Mouse (Mus musculus): ENCODE results near the gene Mrps21. TPM values are rescaled to one million over a fixed set of nuclear protein-coding genes. Genes with fewer than 3 reads are reported as not detected.
A peak's percentile ranks its signal among the peaks of the same experiment; 100 is the strongest.

The Mrps21 gene
- polyA plus RNA-seq, 1 experiment, result 250 TPM

DNA sequence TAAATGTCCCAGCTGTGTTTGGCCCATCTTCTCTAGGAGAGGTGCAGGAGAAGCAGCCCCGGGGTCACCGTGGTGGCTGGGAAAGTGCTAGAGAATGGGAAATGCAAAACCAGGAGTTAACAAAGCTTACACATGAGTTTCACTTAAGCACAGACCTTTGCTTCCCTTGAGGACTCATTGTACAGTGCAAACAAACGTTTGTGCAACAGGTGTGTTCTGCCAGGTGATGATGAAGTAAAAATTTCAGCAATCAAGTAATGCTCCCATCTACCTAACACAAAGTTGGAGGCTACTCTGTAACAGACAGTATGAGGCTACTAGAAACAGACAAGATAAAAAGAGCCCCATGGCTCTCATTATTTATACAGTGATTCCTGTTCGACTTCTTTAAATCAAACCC, 7.7 kb upstream of the Mrps21 start:
- Histone ChIP-seq H3K4me3 (ENCODE audit: insufficient read depth, low read length) (no peak overlapping the region), H3K4me1 (ENCODE audit: control insufficient read depth, insufficient read depth, low read length) (peaks cover 1% of the 10 kb centered on the region; the same call in 1 of the 2 replicates), H3K27ac (ENCODE audit: insufficient read depth, low read length) (no peak overlapping the region)
- TF ChIP-seq POLR2A (IDR thresholded peaks at IDR 0.05; ENCODE audit: extremely low read depth, insufficient read depth, low read length) (no peak), CTCF (IDR thresholded peaks at IDR 0.05; ENCODE audit: extremely low read depth, insufficient read depth, low read length) (no peak)

GRCm38 (mm10) chr3:95872048-95872447, 729 bp upstream of the Mrps21 start:
- Histone ChIP-seq H3K4me1 (ENCODE audit: control insufficient read depth, insufficient read depth, low read length) (no peaks in the 10 kb centered on the region; the same call in 1 of the 2 replicates), H3K4me3 (ENCODE audit: insufficient read depth, low read length) (peak overlapping the region; percentile 41), H3K27ac (ENCODE audit: insufficient read depth, low read length) (no peak overlapping the region)
- TF ChIP-seq POLR2A (IDR thresholded peaks at IDR 0.05; ENCODE audit: extremely low read depth, insufficient read depth, low read length), result no peak
- TF ChIP-seq CTCF (IDR thresholded peaks at IDR 0.05; ENCODE audit: extremely low read depth, insufficient read depth, low read length), result no peak

- Histone ChIP-seq H3K27ac (ENCODE audit: insufficient read depth, low read length) (no peak overlapping the region), H3K4me3 (ENCODE audit: insufficient read depth, low read length) (peak overlapping the region; percentile 41), H3K4me1 (ENCODE audit: control insufficient read depth, insufficient read depth, low read length) (no peaks in the 10 kb centered on the region; the same call in 1 of the 2 replicates)
- TF ChIP-seq POLR2A (IDR thresholded peaks at IDR 0.05; ENCODE audit: extremely low read depth, insufficient read depth, low read length) (no peak), CTCF (IDR thresholded peaks at IDR 0.05; ENCODE audit: extremely low read depth, insufficient read depth, low read length) (no peak)
Observed at GRCm38 (mm10) chr3:95870976-95871375, 343 bp downstream of the Mrps21 start.

- TF ChIP-seq POLR2A (IDR thresholded peaks at IDR 0.05; ENCODE audit: extremely low read depth, insufficient read depth, low read length) (no peak), CTCF (IDR thresholded peaks at IDR 0.05; ENCODE audit: extremely low read depth, insufficient read depth, low read length) (no peak)
- H3K4me1 ChIP-seq (ENCODE audit: control insufficient read depth, insufficient read depth, low read length), result peaks cover 4% of the 10 kb centered on the region
- H3K27ac ChIP-seq (ENCODE audit: insufficient read depth, low read length), result no peak overlapping the region
- no peak overlapping the region for H3K4me3 ChIP-seq (ENCODE audit: insufficient read depth, low read length)
Observed at GRCm38 (mm10) chr3:95867408-95867807, 3.9 kb downstream of the Mrps21 start.

DNA sequence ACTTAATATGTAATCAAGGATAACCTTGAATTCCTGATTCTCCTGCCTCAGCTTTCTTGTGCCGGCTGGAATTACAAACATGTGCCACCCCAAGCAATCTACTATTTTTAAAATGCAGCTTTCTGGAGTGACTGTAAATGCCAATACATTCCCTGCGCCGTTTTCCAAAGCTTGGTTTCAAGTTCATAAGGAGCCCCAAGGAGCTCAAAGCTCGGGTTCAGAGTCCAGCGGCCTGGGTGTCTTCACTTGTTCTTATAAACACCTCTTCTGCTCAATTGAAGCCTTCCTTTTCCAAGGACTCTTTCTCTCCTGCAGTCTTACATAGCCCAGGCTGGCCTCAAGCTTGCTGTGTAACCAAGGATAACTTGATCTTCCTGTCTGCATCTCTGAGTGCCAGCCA, 5.2 kb downstream of the Mrps21 start:
- Histone ChIP-seq H3K27ac (ENCODE audit: insufficient read depth, low read length) (no peak overlapping the region), H3K4me3 (ENCODE audit: insufficient read depth, low read length) (no peak overlapping the region), H3K4me1 (ENCODE audit: control insufficient read depth, insufficient read depth, low read length) (peaks cover 4% of the 10 kb centered on the region)
- no peak for TF ChIP-seq POLR2A (IDR thresholded peaks at IDR 0.05; ENCODE audit: extremely low read depth, insufficient read depth, low read length)
- no peak for TF ChIP-seq CTCF (IDR thresholded peaks at IDR 0.05; ENCODE audit: extremely low read depth, insufficient read depth, low read length)

GRCm38 (mm10) chr3:95865571-95865970, 5.7 kb downstream of the Mrps21 start:
- no peak overlapping the region for H3K4me3 ChIP-seq (ENCODE audit: insufficient read depth, low read length)
- peaks cover 4% of the 10 kb centered on the region for H3K4me1 ChIP-seq (ENCODE audit: control insufficient read depth, insufficient read depth, low read length)
- H3K27ac ChIP-seq (ENCODE audit: insufficient read depth, low read length), result peak overlapping the region; percentile 95
- TF ChIP-seq POLR2A (IDR thresholded peaks at IDR 0.05; ENCODE audit: extremely low read depth, insufficient read depth, low read length), result no peak

DNA sequence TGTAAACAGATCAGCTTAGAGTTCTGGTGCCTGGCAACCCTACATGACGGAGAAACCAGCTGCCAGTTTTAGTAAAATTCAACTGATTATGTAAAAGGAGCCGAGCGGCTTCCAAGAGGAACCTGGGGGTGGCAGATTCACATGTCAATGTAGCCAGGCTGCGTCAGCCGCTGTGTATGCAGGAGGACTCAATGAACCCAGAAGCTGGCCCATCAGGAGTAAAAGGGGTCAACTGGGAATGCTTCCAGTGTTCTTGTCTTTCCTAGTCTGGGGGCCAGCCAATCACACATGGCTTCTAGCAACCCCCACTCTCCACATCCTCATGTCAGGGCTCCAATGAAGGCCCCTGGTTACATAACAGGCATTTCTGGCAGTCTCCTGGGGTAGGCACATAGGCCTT, 6.3 kb downstream of the Mrps21 start:
- Histone ChIP-seq H3K4me1 (ENCODE audit: control insufficient read depth, insufficient read depth, low read length) (peaks cover 4% of the 10 kb centered on the region), H3K27ac (ENCODE audit: insufficient read depth, low read length) (peak overlapping the region; percentile 95), H3K4me3 (ENCODE audit: insufficient read depth, low read length) (no peak overlapping the region)
- no peak for TF ChIP-seq CTCF (IDR thresholded peaks at IDR 0.05; ENCODE audit: extremely low read depth, insufficient read depth, low read length)
- no peak for TF ChIP-seq POLR2A (IDR thresholded peaks at IDR 0.05; ENCODE audit: extremely low read depth, insufficient read depth, low read length)

GRCm38 (mm10) chr3:95863578-95863977, 7.7 kb downstream of the Mrps21 start:
- Histone ChIP-seq H3K4me1 (ENCODE audit: control insufficient read depth, insufficient read depth, low read length) (peaks cover 4% of the 10 kb centered on the region), H3K4me3 (ENCODE audit: insufficient read depth, low read length) (no peak overlapping the region), H3K27ac (ENCODE audit: insufficient read depth, low read length) (no peak overlapping the region)
- no peak for TF ChIP-seq POLR2A (IDR thresholded peaks at IDR 0.05; ENCODE audit: extremely low read depth, insufficient read depth, low read length)
- TF ChIP-seq CTCF (IDR thresholded peaks at IDR 0.05; ENCODE audit: extremely low read depth, insufficient read depth, low read length), result no peak

GRCm38 (mm10) chr3:95861796-95862195, 9.5 kb downstream of the Mrps21 start:
- Histone ChIP-seq H3K27ac (ENCODE audit: insufficient read depth, low read length) (no peak overlapping the region), H3K4me3 (ENCODE audit: insufficient read depth, low read length) (no peak overlapping the region), H3K4me1 (ENCODE audit: control insufficient read depth, insufficient read depth, low read length) (peaks cover 4% of the 10 kb centered on the region)
- TF ChIP-seq POLR2A (IDR thresholded peaks at IDR 0.05; ENCODE audit: extremely low read depth, insufficient read depth, low read length) (no peak), CTCF (IDR thresholded peaks at IDR 0.05; ENCODE audit: extremely low read depth, insufficient read depth, low read length) (peak; percentile 54)

DNA sequence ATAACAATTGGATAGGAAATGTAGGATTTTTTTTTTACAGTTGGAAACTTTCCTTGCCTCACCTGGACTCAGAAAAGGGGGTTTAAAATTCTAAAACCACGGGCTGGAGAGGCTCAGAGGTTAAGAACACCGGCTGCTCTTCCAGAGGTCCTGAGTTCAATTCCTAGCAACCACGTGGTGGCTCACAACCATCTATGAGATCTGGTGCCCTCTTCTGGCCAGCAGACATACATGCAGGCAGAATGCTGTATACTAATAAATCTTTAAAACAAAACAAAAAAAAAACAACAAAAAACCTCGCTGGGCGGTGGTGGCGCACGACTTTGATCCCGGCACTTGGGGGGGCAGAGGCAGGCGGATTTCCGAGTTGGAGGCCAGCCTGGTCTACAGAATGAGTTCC, 10.1 kb downstream of the Mrps21 start:
- peaks cover 4% of the 10 kb centered on the region for H3K4me1 ChIP-seq (ENCODE audit: control insufficient read depth, insufficient read depth, low read length)
- H3K4me3 ChIP-seq (ENCODE audit: insufficient read depth, low read length), result no peak overlapping the region
- 0 out of 2 replicates have a peak, but pooled peaks have one; percentile 8 for TF ChIP-seq CTCF (IDR thresholded peaks at IDR 0.05; ENCODE audit: extremely low read depth, insufficient read depth, low read length)
- no peak for TF ChIP-seq POLR2A (IDR thresholded peaks at IDR 0.05; ENCODE audit: extremely low read depth, insufficient read depth, low read length)
- no peak overlapping the region for H3K27ac ChIP-seq (ENCODE audit: insufficient read depth, low read length)
